Mouse (Mus musculus) large intestine, adult 2 months (tissue): Measurements from ENCODE around the gene Gli1. TPM values are rescaled to one million over a fixed set of nuclear protein-coding genes. Genes with fewer than 3 reads are reported as not detected.

ENCODE experiments used
- DNase-seq: peaks from one replicate; pipeline ENCODE4 v3.0.0-alpha.2; 2012; ENCODE audit warnings: low read depth, low spot score
- WGBS: fragments of 180-500 bp; shearing (Covaris S2); methylation state at CpG from one replicate; pipeline ENCODE4 v1.1.7; 2018; 5-methylcytosine and 5-hydroxymethylcytosine counted together
- polyA plus RNA-seq: library from polyadenylated mRNA; depleted of rRNA; stranded (reverse); fragments of >200 nt; gene quantifications from 2 replicates; pipeline ENCODE4 v1.2.3, GENCODE M21; 2012; rRNA removed

Gene Gli1
- polyA plus RNA-seq, 1 experiment: 5.1 TPM

DNA sequence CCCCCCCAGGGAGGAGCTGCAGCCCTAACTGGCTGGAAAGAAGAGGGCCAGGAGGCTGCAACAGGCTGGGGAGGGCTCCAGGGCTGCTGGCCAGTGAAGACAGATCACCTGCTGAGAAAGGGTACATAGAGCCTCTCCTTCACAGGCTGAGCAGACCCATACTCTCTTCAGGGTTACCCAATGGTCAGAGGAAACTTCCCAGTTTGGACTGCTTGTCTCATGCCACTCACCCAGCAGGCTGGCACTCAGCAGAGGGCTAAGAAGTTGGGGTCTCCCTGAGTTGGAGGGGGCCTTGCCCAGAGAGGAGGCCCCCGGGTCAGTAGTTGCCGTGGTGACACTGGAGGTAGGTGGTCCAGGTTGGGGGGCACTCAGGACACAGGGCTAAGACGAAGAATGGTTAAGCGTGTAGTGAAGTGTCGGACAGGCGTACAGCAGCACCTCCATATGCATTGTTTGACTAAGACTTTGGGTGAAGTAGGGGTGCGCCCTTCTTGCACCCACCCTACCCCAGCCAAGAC is 57.6 kb downstream of the Gli1 start:
- DNase-seq: no peak
- WGBS: 97% methylated on average over 7 of the region's 7 CpGs

DNA sequence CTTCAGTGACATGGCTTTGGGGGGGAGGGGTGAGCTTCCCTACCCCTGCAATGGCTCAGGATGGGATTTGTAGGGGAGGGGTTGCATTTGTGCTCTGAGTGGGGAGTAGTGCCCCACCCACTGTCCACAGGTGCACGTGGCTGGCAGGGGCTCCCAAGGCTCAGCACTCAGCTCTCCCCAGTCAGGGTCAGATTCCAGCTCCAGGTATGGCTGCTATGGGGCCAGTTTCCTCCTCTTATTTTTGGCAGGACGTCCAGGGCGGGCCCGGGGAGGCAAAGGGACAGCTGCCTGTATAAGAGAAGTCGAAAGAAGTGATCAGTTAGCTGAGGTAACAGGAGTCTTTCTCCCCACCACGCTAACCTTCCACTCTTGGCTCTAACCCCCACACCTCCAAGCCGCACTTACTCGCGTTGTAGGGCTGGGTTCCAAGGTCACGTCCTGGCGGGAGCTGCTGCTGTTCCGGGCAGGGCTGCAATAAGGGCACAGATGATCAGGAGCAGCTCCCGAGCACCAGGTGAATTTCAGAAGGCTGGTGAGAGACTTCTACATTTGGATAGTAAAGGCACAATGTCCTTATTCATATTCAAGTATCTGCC is 59.1 kb downstream of the Gli1 start:
- WGBS: 32% methylated on average over 13 of the region's 13 CpGs
- DNase-seq: no peak

DNA sequence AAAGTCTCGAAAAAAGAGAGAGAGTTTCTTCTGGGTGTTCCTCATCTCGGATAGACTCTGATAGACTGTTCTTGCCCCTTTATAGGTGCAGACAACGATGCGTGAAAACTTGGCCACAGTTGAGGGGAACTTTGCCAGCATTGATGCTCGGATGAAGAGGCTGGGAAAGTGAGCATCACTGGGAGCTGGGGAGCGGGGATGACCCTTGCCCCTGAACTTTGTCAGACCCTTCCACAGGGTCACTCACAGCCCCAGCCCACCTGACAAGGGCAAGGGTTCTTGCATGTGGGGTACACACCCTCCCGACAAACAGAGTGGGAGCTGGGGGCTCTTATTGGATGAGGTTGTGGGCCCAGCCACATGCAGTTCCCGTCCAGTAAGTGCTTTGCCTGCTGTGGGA is 60.5 kb downstream of the Gli1 start:
- WGBS: 77% methylated on average over 8 of the region's 8 CpGs
- no peak for DNase-seq

Other genes starting within 250 kb of the Gli1 start
- 71.3 and 102 TPM in 2 replicates for gene Os9, start 220.8 kb downstream of the Gli1 start, polyA plus RNA-seq
- 247 and 361 TPM in 2 replicates for gene B4galnt1, start 176.7 kb downstream of the Gli1 start, polyA plus RNA-seq
- gene Slc26a10, start 161.3 kb downstream of the Gli1 start, polyA plus RNA-seq: 0.41 and 0.90 TPM in 2 replicates
- gene Arhgef25, start 151.9 kb downstream of the Gli1 start, polyA plus RNA-seq: 16.0 and 20.5 TPM in 2 replicates
- gene Dtx3, start 146.2 kb downstream of the Gli1 start, polyA plus RNA-seq: 38.0 and 47.9 TPM in 2 replicates
- 38.9 and 42.6 TPM in 2 replicates for gene Pip4k2c, start 130.4 kb downstream of the Gli1 start, polyA plus RNA-seq
- gene Kif5a, start 78.6 kb downstream of the Gli1 start, polyA plus RNA-seq: 1.2 and 2.0 TPM in 2 replicates
- gene Dctn2, start 75.6 kb downstream of the Gli1 start, polyA plus RNA-seq: 181 and 201 TPM in 2 replicates
- gene Mbd6, start 53.0 kb downstream of the Gli1 start, polyA plus RNA-seq: 27.9 and 36.8 TPM in 2 replicates
- 43.8 and 63.0 TPM in 2 replicates for gene Mars, start 30.2 kb downstream of the Gli1 start, polyA plus RNA-seq
- 10.0 and 11.3 TPM in 2 replicates for gene Arhgap9, start 20.0 kb downstream of the Gli1 start, polyA plus RNA-seq
- not detected in 2 replicates for gene Inhbe, start 12.4 kb upstream of the Gli1 start, polyA plus RNA-seq
- not detected in 2 replicates for gene Inhbc, start 28.5 kb upstream of the Gli1 start, polyA plus RNA-seq
- 47.2 and 49.4 TPM in 2 replicates for gene R3hdm2, start 38.4 kb upstream of the Gli1 start, polyA plus RNA-seq
- gene Stac3, start 159.7 kb upstream of the Gli1 start, polyA plus RNA-seq: 0.66 and 1.6 TPM in 2 replicates
- gene Ndufa4l2, start 173.0 kb upstream of the Gli1 start, polyA plus RNA-seq: 6.0 and 6.1 TPM in 2 replicates
- 59.0 and 62.5 TPM in 2 replicates for gene Shmt2, start 180.5 kb upstream of the Gli1 start, polyA plus RNA-seq
- gene Nxph4, start 192.6 kb upstream of the Gli1 start, polyA plus RNA-seq: 0.22 and 0.25 TPM in 2 replicates